Mouse (Mus musculus) induced T-regulatory cell, adult 2 months (primary cell): ENCODE measurements around the gene Dcst2.

ENCODE experiments used
- DNase-seq: peaks from one replicate; pipeline ENCODE4 v3.0.0-alpha.2; 2012; ENCODE audit warnings: low read depth

The Dcst2 gene

GRCm38 (mm10) chr3:89364631-89365030 lies 2.9 kb downstream of the Dcst2 start:
- no peak for DNase-seq

- DNase-seq, result no peak
Measured at GRCm38 (mm10) chr3:89365153-89365485, 3.3 kb downstream of the Dcst2 start, which contains the start of gene Dcst1. Dcst1 (minus strand) TSS chr3:89365253.

GRCm38 (mm10) chr3:89365486-89366414 lies 4.0 kb downstream of the Dcst2 start:
- no peak for DNase-seq

- no peak for DNase-seq
Measured at GRCm38 (mm10) chr3:89367338-89367737, 5.6 kb downstream of the Dcst2 start.

GRCm38 (mm10) chr3:89373581-89374231 lies 11.9 kb downstream of the Dcst2 start:
- peak; percentile 25 for DNase-seq

GRCm38 (mm10) chr3:89377831-89378230 lies 16.1 kb downstream of the Dcst2 start:
- no peak for DNase-seq

GRCm38 (mm10) chr3:89378394-89379067 lies 16.8 kb downstream of the Dcst2 start:
- peak; percentile 81 for DNase-seq

- DNase-seq, result peak; percentile 28
Measured at GRCm38 (mm10) chr3:89379388-89380131, 17.8 kb downstream of the Dcst2 start.

- DNase-seq, result peak; percentile 17
Measured at GRCm38 (mm10) chr3:89380291-89380690, 18.5 kb downstream of the Dcst2 start.

GRCm38 (mm10) chr3:89380711-89381110 lies 18.9 kb downstream of the Dcst2 start:
- DNase-seq, result no peak

- no peak for DNase-seq
Measured at GRCm38 (mm10) chr3:89381233-89381632, 19.5 kb downstream of the Dcst2 start.

GRCm38 (mm10) chr3:89382033-89382882 lies 20.5 kb downstream of the Dcst2 start:
- peak; percentile 64 for DNase-seq

GRCm38 (mm10) chr3:89382950-89383349 lies 21.2 kb downstream of the Dcst2 start:
- peak; percentile 36 for DNase-seq

- DNase-seq, result peak; percentile 56
Measured at GRCm38 (mm10) chr3:89383651-89384255, 22.0 kb downstream of the Dcst2 start.

- peak; percentile 52 for DNase-seq
Measured at GRCm38 (mm10) chr3:89384331-89385076, 22.7 kb downstream of the Dcst2 start.

GRCm38 (mm10) chr3:89385451-89385850 lies 23.7 kb downstream of the Dcst2 start:
- peak; percentile 69 for DNase-seq

- peak; percentile 84 for DNase-seq
Measured at GRCm38 (mm10) chr3:89386438-89387420, 25.0 kb downstream of the Dcst2 start.

- DNase-seq, result no peak
Measured at GRCm38 (mm10) chr3:89387632-89388031, 25.9 kb downstream of the Dcst2 start.
